Mouse (Mus musculus) cerebellum, adult 18-20 months (tissue): ENCODE data around the gene Adgrg7.

Source experiments
- DNase-seq, 2 experiments: peaks; one replicate each; pipeline ENCODE4 v3.0.0; 2021

Gene Adgrg7

GRCm38 (mm10) chr16:56705731-56706130 is 89.9 kb downstream of the Adgrg7 start:
- no peak for DNase-seq

DNA sequence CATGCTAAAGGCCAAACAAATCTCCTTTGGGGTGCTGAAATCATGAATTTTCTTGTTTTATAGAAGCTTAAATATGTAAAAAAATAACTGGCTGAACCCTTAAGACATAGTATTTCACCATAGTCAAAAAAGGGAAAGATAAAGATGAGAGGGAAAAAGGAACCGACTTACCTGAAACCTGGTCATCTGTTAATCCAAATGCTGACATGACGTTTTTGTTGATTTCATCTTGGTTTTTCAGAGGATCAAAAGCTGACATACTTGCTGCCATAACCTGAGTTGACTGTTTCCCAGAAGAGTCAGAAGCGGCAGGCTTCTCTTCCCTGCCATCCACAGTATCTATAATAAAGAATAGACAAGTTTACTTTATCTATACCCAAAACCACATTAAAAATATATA is 94.8 kb downstream of the Adgrg7 start:
- no peak for DNase-seq

GRCm38 (mm10) chr16:56696448-56696847 is 99.2 kb downstream of the Adgrg7 start:
- DNase-seq, result no peak

- peak; percentile 7 to 12 for DNase-seq
These were observed 104.9 kb downstream of the Adgrg7 start for GRCm38 (mm10) chr16:56690715-56691114.

- DNase-seq, result no peak
These were observed 108.9 kb downstream of the Adgrg7 start for GRCm38 (mm10) chr16:56686747-56687146.

DNA sequence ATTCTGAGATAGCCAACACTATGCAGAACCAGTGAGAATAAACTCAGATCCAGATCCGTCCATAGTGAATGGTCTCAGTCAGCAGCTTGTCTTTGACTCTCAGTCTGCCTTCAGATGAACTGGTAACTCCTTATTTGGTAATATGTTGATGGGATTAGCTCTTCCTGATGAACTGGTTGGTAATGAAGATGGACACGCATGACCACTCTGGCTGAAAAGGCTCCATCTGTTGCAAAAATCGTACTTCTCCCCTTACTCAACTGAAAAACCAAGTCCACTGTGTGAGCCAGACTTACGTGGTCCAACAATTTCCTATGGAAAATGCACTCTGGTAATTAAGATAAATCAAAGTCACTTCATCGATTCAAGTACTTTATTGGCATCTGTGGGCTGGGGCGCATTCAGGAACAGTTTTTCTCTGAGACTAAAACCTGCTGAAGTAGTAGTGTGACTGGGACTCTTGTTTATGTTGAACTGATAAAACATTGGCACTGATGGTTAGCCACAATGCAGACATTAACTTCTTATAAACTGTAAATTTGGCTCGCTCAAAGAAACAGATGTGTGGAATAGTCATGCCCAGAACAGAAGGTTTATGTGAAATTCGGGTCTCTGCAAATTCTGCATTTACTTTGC is 114.5 kb downstream of the Adgrg7 start:
- DNase-seq, result no peak

DNA sequence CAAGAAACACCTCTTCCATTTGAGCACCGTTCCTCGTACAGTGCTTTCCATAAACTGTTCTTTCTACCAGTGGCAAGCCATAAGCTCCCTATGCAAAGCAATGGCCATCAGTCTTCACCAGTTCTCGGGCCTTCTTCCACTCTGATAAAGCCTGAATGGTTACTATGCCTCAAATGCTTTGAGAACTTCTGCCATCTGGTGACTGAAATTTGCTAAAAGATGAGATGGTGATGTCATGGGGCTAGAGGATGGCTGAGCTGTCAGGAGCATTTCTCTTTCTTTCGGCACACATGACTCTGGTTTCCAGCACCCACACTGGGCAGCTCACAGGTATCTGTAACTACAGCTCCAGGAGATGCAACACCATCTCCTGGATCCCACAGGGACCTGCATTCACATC is 118.5 kb downstream of the Adgrg7 start:
- peak; percentile 8 to 10 for DNase-seq
